Mouse (Mus musculus) testis, postnatal 14 days (tissue): ENCODE measurements around the gene Lrrc41.

Experiments used
- DNase-seq: peaks from one replicate; pipeline ENCODE4 v3.0.0; 2021; ENCODE audit warnings: low spot score

The Lrrc41 gene

DNA sequence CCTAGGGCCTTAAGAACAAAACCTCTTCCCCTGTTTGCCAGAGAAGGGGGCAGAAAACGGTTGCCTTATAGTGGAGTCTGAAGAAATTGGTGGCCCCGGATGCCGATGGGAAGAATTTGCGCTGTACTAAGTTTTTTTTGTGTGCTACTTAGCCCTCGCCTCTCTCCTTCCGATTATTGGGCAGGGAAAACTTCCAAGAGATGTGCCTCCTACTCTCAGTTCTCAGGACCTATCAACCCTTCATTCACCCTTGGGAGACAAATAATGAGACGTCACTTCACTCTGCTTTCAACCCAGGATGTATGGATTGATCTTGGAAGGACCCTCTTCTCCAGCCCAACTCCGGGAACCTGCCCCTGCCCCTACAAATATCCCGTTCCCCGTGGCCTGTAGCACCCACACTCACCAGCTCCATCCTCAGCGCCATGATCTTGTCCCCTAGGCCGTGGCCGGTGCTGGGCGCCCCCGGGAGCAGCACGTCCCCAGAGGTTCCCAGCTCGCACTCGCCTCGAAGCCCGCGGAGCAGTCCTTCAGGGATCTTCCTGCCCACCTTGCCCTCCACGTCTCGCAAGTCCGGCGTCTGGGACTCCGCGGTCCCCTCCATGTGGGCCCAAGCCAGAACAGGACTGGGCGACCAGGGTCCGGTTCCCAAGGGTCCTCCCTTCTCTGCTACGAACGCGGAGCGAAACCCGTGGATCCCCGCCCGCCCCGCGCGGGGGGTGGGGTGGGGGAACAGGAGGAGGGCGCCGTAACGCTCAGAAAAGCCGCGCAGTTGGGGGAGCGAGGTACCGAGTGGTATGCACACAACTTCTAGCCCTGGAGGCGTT is 69.0 kb downstream of the Lrrc41 start:
- peak; percentile 72 for DNase-seq
